Mouse (Mus musculus): ENCODE results near the gene Arhgap33. TPM values are rescaled to one million over a fixed set of nuclear protein-coding genes. Genes with fewer than 3 reads are reported as not detected.

Arhgap33 gene
- polyA plus RNA-seq, 1 experiment from 2014 or later: 2.6 TPM

GRCm38 (mm10) chr7:30552102-30553020 is 17.5 kb upstream of the Arhgap33 start, which contains the start of the genes Hspb6 and Proser3:
Gene Hspb6 (plus strand): TSS chr7:30552178.
Gene Proser3 (minus strand): TSS chr7:30552299.
- Histone ChIP-seq H3K27me3 (no peaks in the 10 kb centered on the region), H3K4me3 (replicated peaks) (peak within 1 kb of the TSS; percentile 72), H3K4me1 (replicated peaks) (peaks cover 32% of the 10 kb centered on the region), H3K9ac (peak within 1 kb of the TSS; percentile 91), H3K4me2 (peak within 1 kb of the TSS; percentile 97), H3K27ac (replicated peaks) (peak within 1 kb of the TSS; percentile 95), H3K36me3 (replicated peaks) (peaks cover 41% of the 10 kb centered on the region), H3K9me3 (replicated peaks) (no peaks in the 10 kb centered on the region)
- WGBS (ENCODE audit: insufficient replicate concordance): under 1% methylated on average over 44 of the region's 44 CpGs
- peak; percentile 91 for ATAC-seq (ENCODE audit: insufficient read depth)

GRCm38 (mm10) chr7:30551445-30552101 is 16.7 kb upstream of the Arhgap33 start:
- H3K27ac ChIP-seq (replicated peaks): peak overlapping the region; percentile 95
- peak; percentile 43 for ATAC-seq (ENCODE audit: insufficient read depth)
- peak overlapping the region; percentile 69 for H3K9ac ChIP-seq
- peak overlapping the region; percentile 72 for H3K4me3 ChIP-seq (replicated peaks)
- H3K4me1 ChIP-seq (replicated peaks): peaks cover 27% of the 10 kb centered on the region
- WGBS (ENCODE audit: insufficient replicate concordance): under 1% methylated on average over 10 of the region's 10 CpGs
- H3K9me3 ChIP-seq (replicated peaks): no peaks in the 10 kb centered on the region
- H3K4me2 ChIP-seq: peak overlapping the region; percentile 97
- H3K36me3 ChIP-seq (replicated peaks): peaks cover 33% of the 10 kb centered on the region
- H3K27me3 ChIP-seq: no peaks in the 10 kb centered on the region

DNA sequence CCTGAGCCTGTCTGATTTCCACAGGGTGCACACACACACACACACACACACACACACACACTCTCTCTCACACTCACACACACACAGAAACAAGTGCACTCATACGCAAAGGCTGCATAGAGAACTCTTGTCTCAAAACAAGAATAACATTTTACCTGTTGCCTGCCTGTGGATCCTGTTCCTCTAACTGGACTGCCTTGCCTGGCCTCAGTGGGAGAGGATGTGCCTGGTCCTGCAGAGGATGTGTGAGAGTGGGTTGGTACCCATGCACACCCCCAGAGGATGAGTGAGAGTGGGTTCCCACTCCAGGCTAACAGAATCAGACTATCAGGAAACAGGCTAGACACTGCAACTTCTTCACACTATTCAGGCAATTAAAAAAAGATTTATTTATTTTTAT is 15.7 kb upstream of the Arhgap33 start:
- no peaks in the 10 kb centered on the region for H3K27me3 ChIP-seq
- no peak for ATAC-seq (ENCODE audit: insufficient read depth)
- no peak overlapping the region for H3K27ac ChIP-seq (replicated peaks)
- WGBS (ENCODE audit: insufficient replicate concordance): 79% methylated on average over 1 of the region's 1 CpGs
- peaks cover 34% of the 10 kb centered on the region for H3K36me3 ChIP-seq (replicated peaks)
- H3K4me1 ChIP-seq (replicated peaks): peaks cover 25% of the 10 kb centered on the region
- no peak overlapping the region for H3K4me3 ChIP-seq (replicated peaks)
- H3K9ac ChIP-seq: no peak overlapping the region
- H3K9me3 ChIP-seq (replicated peaks): no peaks in the 10 kb centered on the region
- H3K4me2 ChIP-seq: no peak overlapping the region

- Histone ChIP-seq H3K9ac (no peak overlapping the region), H3K9me3 (replicated peaks) (no peaks in the 10 kb centered on the region), H3K4me2 (no peak overlapping the region), H3K36me3 (replicated peaks) (peaks cover 30% of the 10 kb centered on the region), H3K4me1 (replicated peaks) (peaks cover 25% of the 10 kb centered on the region), H3K27ac (replicated peaks) (no peak overlapping the region), H3K27me3 (no peaks in the 10 kb centered on the region), H3K4me3 (replicated peaks) (no peak overlapping the region)
- WGBS (ENCODE audit: insufficient replicate concordance): 61% methylated on average over 2 of the region's 2 CpGs
- ATAC-seq (ENCODE audit: insufficient read depth): no peak
These were observed 15.0 kb upstream of the Arhgap33 start for GRCm38 (mm10) chr7:30549880-30550279.

- H3K4me2 ChIP-seq: no peak overlapping the region
- peaks cover 27% of the 10 kb centered on the region for H3K36me3 ChIP-seq (replicated peaks)
- 26% methylated on average over 2 of the region's 2 CpGs for WGBS (ENCODE audit: insufficient replicate concordance)
- H3K9me3 ChIP-seq (replicated peaks): no peaks in the 10 kb centered on the region
- no peak overlapping the region for H3K4me3 ChIP-seq (replicated peaks)
- H3K4me1 ChIP-seq (replicated peaks): 0 out of 2 replicates have a peak, but pooled peaks cover 12% of the 10 kb centered on the region
- peak; percentile 23; the same call in 1 of the 2 replicates for ATAC-seq (ENCODE audit: insufficient read depth)
- no peaks in the 10 kb centered on the region for H3K27me3 ChIP-seq
- H3K9ac ChIP-seq: no peak overlapping the region
- no peak overlapping the region for H3K27ac ChIP-seq (replicated peaks)
These were observed 9.5 kb upstream of the Arhgap33 start for GRCm38 (mm10) chr7:30544327-30544726.

- H3K36me3 ChIP-seq (replicated peaks): peaks cover 11% of the 10 kb centered on the region; the same call in 1 of the 2 replicates
- ATAC-seq (ENCODE audit: insufficient read depth): no peak
- H3K4me3 ChIP-seq (replicated peaks): no peak overlapping the region
- 79% methylated on average over 7 of the region's 7 CpGs for WGBS (ENCODE audit: insufficient replicate concordance)
- no peak overlapping the region for H3K4me2 ChIP-seq
- no peaks in the 10 kb centered on the region for H3K9me3 ChIP-seq (replicated peaks)
- H3K27ac ChIP-seq (replicated peaks): no peak overlapping the region
- no peaks in the 10 kb centered on the region for H3K27me3 ChIP-seq
- no peak overlapping the region for H3K9ac ChIP-seq
- H3K4me1 ChIP-seq (replicated peaks): peaks cover 16% of the 10 kb centered on the region
These were observed 5.7 kb upstream of the Arhgap33 start for GRCm38 (mm10) chr7:30540572-30540971.

GRCm38 (mm10) chr7:30533941-30534632 is 773 bp downstream of the Arhgap33 start:
- peak overlapping the region; percentile 85 for H3K27ac ChIP-seq (replicated peaks)
- peaks cover 26% of the 10 kb centered on the region for H3K36me3 ChIP-seq (replicated peaks)
- H3K9ac ChIP-seq: peak overlapping the region; percentile 79
- ATAC-seq (ENCODE audit: insufficient read depth): no peak
- no peaks in the 10 kb centered on the region for H3K9me3 ChIP-seq (replicated peaks)
- H3K27me3 ChIP-seq: peaks cover 7% of the 10 kb centered on the region; the same call in 1 of the 2 replicates
- peak overlapping the region; percentile 84 for H3K4me3 ChIP-seq (replicated peaks)
- H3K4me2 ChIP-seq: peak overlapping the region; percentile 99
- WGBS (ENCODE audit: insufficient replicate concordance): 17% methylated on average over 26 of the region's 26 CpGs
- H3K4me1 ChIP-seq (replicated peaks): peaks cover 41% of the 10 kb centered on the region

- Histone ChIP-seq H3K36me3 (replicated peaks) (peaks cover 38% of the 10 kb centered on the region), H3K27me3 (peaks cover 7% of the 10 kb centered on the region; the same call in 1 of the 2 replicates), H3K9me3 (replicated peaks) (no peaks in the 10 kb centered on the region), H3K4me3 (replicated peaks) (no peak overlapping the region), H3K27ac (replicated peaks) (no peak overlapping the region), H3K4me1 (replicated peaks) (peaks cover 41% of the 10 kb centered on the region), H3K4me2 (no peak overlapping the region), H3K9ac (no peak overlapping the region)
- no peak for ATAC-seq (ENCODE audit: insufficient read depth)
- 69% methylated on average over 8 of the region's 8 CpGs for WGBS (ENCODE audit: insufficient replicate concordance)
These were observed 1.9 kb downstream of the Arhgap33 start for GRCm38 (mm10) chr7:30532931-30533330.

- Histone ChIP-seq H3K4me1 (replicated peaks) (peaks cover 41% of the 10 kb centered on the region), H3K27ac (replicated peaks) (no peak overlapping the region), H3K9ac (no peak overlapping the region), H3K4me2 (no peak overlapping the region), H3K9me3 (replicated peaks) (no peaks in the 10 kb centered on the region), H3K4me3 (replicated peaks) (no peak overlapping the region), H3K27me3 (peaks cover 7% of the 10 kb centered on the region; the same call in 1 of the 2 replicates), H3K36me3 (replicated peaks) (peaks cover 50% of the 10 kb centered on the region)
- 79% methylated on average over 9 of the region's 9 CpGs for WGBS (ENCODE audit: insufficient replicate concordance)
- ATAC-seq (ENCODE audit: insufficient read depth): no peak
These were observed 3.5 kb downstream of the Arhgap33 start for GRCm38 (mm10) chr7:30531291-30531815.

DNA sequence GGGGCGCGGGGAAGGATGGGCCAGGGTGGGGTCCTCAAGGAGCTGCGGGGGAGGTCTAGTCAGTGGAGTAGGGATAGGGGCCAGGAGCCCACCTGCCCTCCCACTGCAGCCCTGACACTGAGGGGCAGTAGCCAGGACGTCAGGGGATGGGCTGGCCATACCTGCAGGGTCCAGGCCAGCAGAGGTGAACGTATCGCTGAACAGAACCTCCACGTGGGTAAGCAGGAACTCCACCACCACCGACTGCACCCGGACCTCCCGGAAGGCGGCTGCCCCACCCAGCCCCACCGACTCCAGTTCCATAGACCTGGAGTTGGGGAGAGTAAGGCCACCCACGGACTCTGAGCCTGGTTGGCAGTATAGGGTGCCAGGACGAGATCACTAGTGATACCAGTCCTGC is 7.9 kb downstream of the Arhgap33 start:
- Histone ChIP-seq H3K9me3 (replicated peaks) (no peaks in the 10 kb centered on the region), H3K9ac (no peak overlapping the region), H3K4me1 (replicated peaks) (peaks cover 4% of the 10 kb centered on the region; the same call in 1 of the 2 replicates), H3K36me3 (replicated peaks) (peaks cover 65% of the 10 kb centered on the region), H3K4me3 (replicated peaks) (no peak overlapping the region), H3K4me2 (no peak overlapping the region), H3K27ac (replicated peaks) (no peak overlapping the region), H3K27me3 (no peaks in the 10 kb centered on the region)
- ATAC-seq (ENCODE audit: insufficient read depth): no peak
- WGBS (ENCODE audit: insufficient replicate concordance): 76% methylated on average over 14 of the region's 14 CpGs
